Mouse (Mus musculus): ENCODE results near the gene Zfp580.
A peak's percentile ranks its signal among the peaks of the same experiment; 100 is the strongest.
"Not testable (repeated sequence)": the region's sequence is repeated elsewhere in the genome, so short reads cannot be mapped to it uniquely, and the experiment has no call there.

Zfp580 gene

GRCm38 (mm10) chr7:5074984-5075383 lies 23.6 kb downstream of the Zfp580 start:
- no peak for DNase-seq

- no peak for DNase-seq
These were observed 25.6 kb downstream of the Zfp580 start for GRCm38 (mm10) chr7:5076931-5077330.

GRCm38 (mm10) chr7:5079365-5080009 lies 28.1 kb downstream of the Zfp580 start:
- DNase-seq: not testable (repeated sequence)

GRCm38 (mm10) chr7:5080010-5080751 lies 28.8 kb downstream of the Zfp580 start, which contains the start of gene Epn1:
Gene Epn1 (plus strand): TSS chr7:5080235.
- peak; percentile 99 for DNase-seq

- no peak for DNase-seq
These were observed 29.5 kb downstream of the Zfp580 start for GRCm38 (mm10) chr7:5080815-5081214.

- DNase-seq: no peak
These were observed 29.9 kb downstream of the Zfp580 start for GRCm38 (mm10) chr7:5081241-5081640.

GRCm38 (mm10) chr7:5081939-5082338 lies 30.6 kb downstream of the Zfp580 start:
- no peak for DNase-seq

GRCm38 (mm10) chr7:5083325-5084105 lies 32.2 kb downstream of the Zfp580 start:
- DNase-seq: peak; percentile 92

GRCm38 (mm10) chr7:5085512-5085911 lies 34.2 kb downstream of the Zfp580 start:
- DNase-seq: peak; percentile 79

GRCm38 (mm10) chr7:5086921-5087440 lies 35.6 kb downstream of the Zfp580 start:
- DNase-seq: peak; percentile 89

- DNase-seq: peak; percentile 76
These were observed 36.5 kb downstream of the Zfp580 start for GRCm38 (mm10) chr7:5087886-5088285.

- peak; percentile 86 for DNase-seq
These were observed 38.5 kb downstream of the Zfp580 start for GRCm38 (mm10) chr7:5089853-5090252.

GRCm38 (mm10) chr7:5091008-5091728 lies 39.8 kb downstream of the Zfp580 start:
- peak; percentile 85 for DNase-seq

- peak; percentile 92 for DNase-seq
These were observed 41.0 kb downstream of the Zfp580 start for GRCm38 (mm10) chr7:5092381-5092780.

GRCm38 (mm10) chr7:5092831-5093510 lies 41.6 kb downstream of the Zfp580 start:
- peak; percentile 94 for DNase-seq

- DNase-seq: peak; percentile 92
These were observed 47.4 kb downstream of the Zfp580 start for GRCm38 (mm10) chr7:5098769-5099168.

GRCm38 (mm10) chr7:5099796-5100195 lies 48.5 kb downstream of the Zfp580 start:
- no peak for DNase-seq

GRCm38 (mm10) chr7:5101066-5101663 lies 49.8 kb downstream of the Zfp580 start:
- DNase-seq: peak; percentile 97

GRCm38 (mm10) chr7:5102564-5102963 lies 51.2 kb downstream of the Zfp580 start:
- peak; percentile 80 for DNase-seq

All from heart, adult 11 months (tissue).